In genomic region chr8:87823172-87823571, GRCm38 (mm10) we compare ENCODE assay signal across 13 mouse cellular contexts.
DNase-seq lines count a peak whose midpoint lies in the region; ATAC-seq and TF ChIP-seq lines count a peak whose summit lies in the region.
"Had no signal": no experiment of that assay in that cellular context is flagged by ENCODE, and none has a peak within 500 bp of the region (broad histone marks: within the 10 kb centered on the region; RNA-seq: fewer than 3 reads in every experiment).

No protein-coding gene starts in this region.

- no peaks in the 10 kb centered on the region for H3K9me3 ChIP-seq in heart, embryonic 13.5 days
- H3K9me3 ChIP-seq in lung, postnatal 0 days (ENCODE audit: low read length) = no peaks in the 10 kb centered on the region
- no peaks in the 10 kb centered on the region for H3K9me3 ChIP-seq in hindbrain, embryonic 14.5 days (ENCODE audit: control insufficient read depth, low read length)
- H3K9me3 ChIP-seq in stomach, embryonic 15.5 days = no peaks in the 10 kb centered on the region
- H3K9me3 ChIP-seq: hindbrain, embryonic 15.5 days had no signal

- H3K27ac ChIP-seq in heart, embryonic 13.5 days (replicated peaks) = peak overlapping the region; percentile 39; the same call in 1 of the 2 replicates
- no peak overlapping the region for H3K27ac ChIP-seq in lung, postnatal 0 days (ENCODE audit: low read length)
- H3K27ac ChIP-seq in hindbrain, embryonic 14.5 days = 0 out of 2 replicates have a peak overlapping the region, but pooled peaks have one; percentile 32
- no peak overlapping the region for H3K27ac ChIP-seq in stomach, embryonic 15.5 days
- H3K27ac ChIP-seq: hindbrain, embryonic 15.5 days; liver, embryonic 14.5 days had no signal

- no peak overlapping the region for H3K4me3 ChIP-seq in heart, embryonic 13.5 days
- H3K4me3 ChIP-seq in lung, postnatal 0 days (ENCODE audit: low read depth, low read length) = no peak overlapping the region
- H3K4me3 ChIP-seq in hindbrain, embryonic 14.5 days (replicated peaks; ENCODE audit: low read length) = no peak overlapping the region
- no peak overlapping the region for H3K4me3 ChIP-seq in stomach, embryonic 15.5 days (replicated peaks)
- H3K4me3 ChIP-seq: hindbrain, embryonic 15.5 days had no signal

- no peak for TF ChIP-seq EP300 in lung, postnatal 0 days (IDR thresholded peaks at IDR 0.05)

- 0 out of 2 replicates have a peak overlapping the region, but pooled peaks have one; percentile 45 for H3K9ac ChIP-seq in heart, embryonic 13.5 days
- H3K9ac ChIP-seq in lung, postnatal 0 days (replicated peaks; ENCODE audit: low read depth) = no peak overlapping the region
- peak overlapping the region; percentile 31; the same call in 1 of the 2 replicates for H3K9ac ChIP-seq in hindbrain, embryonic 14.5 days
- no peak overlapping the region for H3K9ac ChIP-seq in stomach, embryonic 15.5 days
- H3K9ac ChIP-seq: hindbrain, embryonic 15.5 days; liver, embryonic 14.5 days had no signal

- H3K36me3 ChIP-seq in heart, embryonic 13.5 days = no peaks in the 10 kb centered on the region
- no peaks in the 10 kb centered on the region for H3K36me3 ChIP-seq in lung, postnatal 0 days (ENCODE audit: insufficient read depth, low read length)
- H3K36me3 ChIP-seq in hindbrain, embryonic 14.5 days (replicated peaks; ENCODE audit: control insufficient read depth, insufficient read depth) = no peaks in the 10 kb centered on the region
- H3K36me3 ChIP-seq in stomach, embryonic 15.5 days = no peaks in the 10 kb centered on the region
- H3K36me3 ChIP-seq: hindbrain, embryonic 15.5 days had no signal

- no peak for TF ChIP-seq CTCF in lung, postnatal 0 days (IDR thresholded peaks at IDR 0.05)

- WGBS in heart, embryonic 13.5 days = 26% methylated on average over 7 of the region's 7 CpGs
- WGBS in lung, postnatal 0 days = 18% methylated on average over 7 of the region's 7 CpGs
- 9% methylated on average over 7 of the region's 7 CpGs for WGBS in hindbrain, embryonic 14.5 days
- 12% methylated on average over 7 of the region's 7 CpGs for WGBS in stomach, embryonic 15.5 days

- H3K27me3 ChIP-seq in heart, embryonic 13.5 days (replicated peaks) = no peaks in the 10 kb centered on the region
- H3K27me3 ChIP-seq in lung, postnatal 0 days (replicated peaks; ENCODE audit: insufficient read depth, low read length) = no peaks in the 10 kb centered on the region
- H3K27me3 ChIP-seq in hindbrain, embryonic 14.5 days (ENCODE audit: control insufficient read depth, insufficient read depth, low read length) = no peaks in the 10 kb centered on the region
- H3K27me3 ChIP-seq in stomach, embryonic 15.5 days (replicated peaks) = no peaks in the 10 kb centered on the region
- H3K27me3 ChIP-seq: hindbrain, embryonic 15.5 days had no signal

- no peak for DNase-seq in heart, adult 9 months (ENCODE audit: low spot score in 2 of 2)
- no peak for DNase-seq in lung, postnatal 0 days (ENCODE audit: low spot score)
- DNase-seq in lung, postnatal 4 days = no peak
- DNase-seq in hindbrain, embryonic 14.5 days (ENCODE audit: low spot score) = no peak
- no peak for DNase-seq in layer of hippocampus, postnatal 14 days (ENCODE audit: low spot score in 2 of 2)
- DNase-seq in Muller cell, postnatal 12 days (ENCODE audit: inconsistent ontology term) = no peak
- DNase-seq: adrenal gland, postnatal 36 days; cerebellum, postnatal 10 days had no signal

- H3K4me1 ChIP-seq in heart, embryonic 13.5 days = peaks cover 25% of the 10 kb centered on the region
- no peaks in the 10 kb centered on the region for H3K4me1 ChIP-seq in lung, postnatal 0 days (ENCODE audit: insufficient read depth, low read depth, low read length)
- H3K4me1 ChIP-seq in hindbrain, embryonic 14.5 days (replicated peaks; ENCODE audit: control insufficient read depth, insufficient read depth, low read length) = peaks cover 31% of the 10 kb centered on the region
- peaks cover 10% of the 10 kb centered on the region for H3K4me1 ChIP-seq in stomach, embryonic 15.5 days

- H3K4me2 ChIP-seq in heart, embryonic 13.5 days = peak overlapping the region; percentile 39
- 0 out of 2 replicates have a peak overlapping the region, but pooled peaks have one; percentile 9 for H3K4me2 ChIP-seq in lung, postnatal 0 days (replicated peaks; ENCODE audit: low read depth, low read length)
- H3K4me2 ChIP-seq in hindbrain, embryonic 14.5 days (replicated peaks) = no peak overlapping the region
- H3K4me2 ChIP-seq in stomach, embryonic 15.5 days = peak overlapping the region; percentile 25; the same call in 1 of the 2 replicates
- H3K4me2 ChIP-seq: hindbrain, embryonic 15.5 days had no signal

- no peak for ATAC-seq in heart, embryonic 13.5 days (ENCODE audit: extremely low read depth, insufficient number of reproducible peaks, low FRiP score, low TSS enrichment)
- ATAC-seq in lung, postnatal 0 days = no peak
- no peak for ATAC-seq in hindbrain, embryonic 14.5 days (ENCODE audit: low FRiP score)
- ATAC-seq in stomach, embryonic 15.5 days (ENCODE audit: insufficient read depth, low FRiP score, low read depth) = no peak
- ATAC-seq: Patski had no signal

Comparison
In these comparisons a context has a peak if more than half of its experiments do, and no peak if none do; other contexts are left out.
1. H3K27ac ChIP-seq: peak in heart, embryonic 13.5 days (single experiment) and hindbrain, embryonic 14.5 days (single experiment); none in lung, postnatal 0 days (single experiment) and stomach, embryonic 15.5 days (single experiment).
2. H3K9ac ChIP-seq: peak in heart, embryonic 13.5 days (single experiment) and hindbrain, embryonic 14.5 days (single experiment); none in lung, postnatal 0 days (single experiment) and stomach, embryonic 15.5 days (single experiment).